Mouse (Mus musculus) midbrain, embryonic 13.5 days (tissue): Measurements from ENCODE around the gene Slc6a6. TPM values are rescaled to one million over a fixed set of nuclear protein-coding genes. Genes with fewer than 3 reads are reported as not detected.

Source experiments
- ATAC-seq: fragments of 200-750 bp; cut with Nextera tagmentation; 2 replicates; pipeline ENCODE4 v1.8.0; 2017; ENCODE audit warnings: mild to moderate bottlenecking, moderate TSS enrichment, moderate library complexity
- H3K27ac ChIP-seq: fragments of 300-500 bp; sonication (generic); 2 replicates; pipeline ENCODE4 v1.5.1; 2015; ENCODE audit warnings: inconsistent platforms, mild to moderate bottlenecking, moderate library complexity
- H3K27me3 ChIP-seq: fragments of 300-500 bp; sonication (generic); 2 replicates; pipeline ENCODE4 v1.6.1; 2015; ENCODE audit warnings: mild to moderate bottlenecking, inconsistent platforms
- H3K36me3 ChIP-seq: fragments of 300-500 bp; sonication (generic); 2 replicates; pipeline ENCODE4 v1.6.1; 2015; ENCODE audit warnings: mild to moderate bottlenecking, inconsistent platforms
- H3K4me1 ChIP-seq: fragments of 300-500 bp; sonication (generic); replicated peaks from 2 replicates; pipeline ENCODE4 v1.6.1; 2015; ENCODE audit warnings: inconsistent platforms
- H3K4me2 ChIP-seq: fragments of 300-500 bp; sonication (generic); replicated peaks from 2 replicates; pipeline ENCODE4 v1.6.1; 2015; ENCODE audit warnings: moderate library complexity, mild to moderate bottlenecking, inconsistent platforms
- H3K4me3 ChIP-seq: fragments of 300-500 bp; sonication (generic); replicated peaks from 2 replicates; pipeline ENCODE4 v1.5.1; 2015; ENCODE audit warnings: mild to moderate bottlenecking, inconsistent platforms
- H3K9ac ChIP-seq: fragments of 300-500 bp; sonication (generic); replicated peaks from 2 replicates; pipeline ENCODE4 v1.6.1; 2015; ENCODE audit warnings: mild to moderate bottlenecking, inconsistent platforms
- H3K9me3 ChIP-seq: fragments of 300-500 bp; sonication (generic); 2 replicates; pipeline ENCODE4 v1.6.1; 2016; ENCODE audit warnings: mild to moderate bottlenecking, inconsistent platforms
- WGBS: fragments of 180-500 bp; shearing (Covaris S2); methylation state at CpG from one replicate; pipeline ENCODE4 v1.1.7; 2015; 5-methylcytosine and 5-hydroxymethylcytosine counted together
- polyA plus RNA-seq: library from polyadenylated mRNA; unstranded; fragments of >200 nt; fragmentation: Nextera tagmentation; extraction: Ambion mirVana; gene quantifications from 2 replicates; pipeline ENCODE4 v1.2.1, GENCODE M21; 2015

Gene Slc6a6
- polyA plus RNA-seq, 1 experiment from 2014 or later, result 84.4 TPM

DNA sequence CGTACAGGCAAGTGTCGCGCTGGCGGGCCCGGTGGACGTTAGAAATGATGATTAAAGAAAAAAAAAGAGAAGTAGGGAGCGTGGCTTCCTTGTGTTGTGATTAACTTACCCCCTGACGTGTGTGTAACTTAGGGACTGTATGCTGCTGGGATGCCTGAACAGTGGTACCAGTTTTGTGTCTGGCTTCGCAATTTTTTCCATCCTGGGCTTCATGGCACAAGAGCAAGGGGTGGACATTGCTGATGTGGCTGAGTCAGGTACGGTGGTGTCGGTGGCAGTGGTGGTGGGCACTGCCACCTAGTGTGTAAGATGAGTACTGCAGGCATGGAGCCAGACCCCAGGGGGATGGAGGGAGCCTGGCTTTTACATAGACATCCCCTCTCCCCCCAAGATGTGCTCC is 57.2 kb downstream of the Slc6a6 start:
- Histone ChIP-seq H3K9ac (no peak overlapping the region), H3K9me3 (no peaks in the 10 kb centered on the region), H3K4me2 (no peak overlapping the region), H3K27ac (0 out of 2 replicates have a peak overlapping the region, but pooled peaks have one; percentile 12), H3K4me3 (no peak overlapping the region), H3K4me1 (peaks cover 4% of the 10 kb centered on the region; the same call in 1 of the 2 replicates), H3K27me3 (no peaks in the 10 kb centered on the region), H3K36me3 (peaks cover 87% of the 10 kb centered on the region)
- 66% methylated on average over 11 of the region's 11 CpGs for WGBS
- ATAC-seq, result peak; percentile 82

DNA sequence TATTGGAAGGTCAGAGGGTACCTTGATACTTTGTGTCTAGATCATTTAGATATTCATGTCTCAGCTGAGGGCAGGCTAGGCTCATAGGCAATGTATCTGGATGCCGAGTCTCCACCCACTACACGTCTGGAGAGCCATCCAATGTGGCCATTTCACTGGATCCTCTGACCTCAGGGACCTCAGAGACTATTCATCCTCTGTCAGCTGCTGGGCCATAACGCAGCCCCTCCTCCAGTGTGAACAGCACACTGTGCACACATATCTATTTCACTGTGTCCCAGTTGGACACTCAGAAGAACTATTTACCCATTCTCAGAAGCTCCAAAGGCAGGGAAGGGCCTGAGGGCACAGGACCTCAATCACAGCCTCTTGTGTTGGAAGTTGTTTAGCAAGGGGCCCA is 58.6 kb downstream of the Slc6a6 start:
- H3K27me3 ChIP-seq, result no peaks in the 10 kb centered on the region
- no peak overlapping the region for H3K4me2 ChIP-seq
- H3K4me1 ChIP-seq, result peaks cover 4% of the 10 kb centered on the region; the same call in 1 of the 2 replicates
- H3K9me3 ChIP-seq, result no peaks in the 10 kb centered on the region
- no peak overlapping the region for H3K27ac ChIP-seq
- no peak overlapping the region for H3K4me3 ChIP-seq
- H3K36me3 ChIP-seq, result peaks cover 87% of the 10 kb centered on the region
- no peak overlapping the region for H3K9ac ChIP-seq
- 80% methylated on average over 3 of the region's 3 CpGs for WGBS
- no peak for ATAC-seq

- Histone ChIP-seq H3K36me3 (peaks cover 87% of the 10 kb centered on the region), H3K4me3 (no peak overlapping the region), H3K9ac (no peak overlapping the region), H3K4me2 (no peak overlapping the region), H3K4me1 (peaks cover under 1% of the 10 kb centered on the region; the same call in 1 of the 2 replicates), H3K9me3 (no peaks in the 10 kb centered on the region), H3K27ac (no peak overlapping the region), H3K27me3 (no peaks in the 10 kb centered on the region)
- ATAC-seq, result no peak
- 82% methylated on average over 8 of the region's 8 CpGs for WGBS
These were observed 59.1 kb downstream of the Slc6a6 start for GRCm38 (mm10) chr6:91742995-91743394.

GRCm38 (mm10) chr6:91743886-91744285 is 60.0 kb downstream of the Slc6a6 start:
- H3K9ac ChIP-seq, result no peak overlapping the region
- no peaks in the 10 kb centered on the region for H3K9me3 ChIP-seq
- peaks cover 87% of the 10 kb centered on the region for H3K36me3 ChIP-seq
- no peak for ATAC-seq
- 68% methylated on average over 4 of the region's 4 CpGs for WGBS
- no peak overlapping the region for H3K27ac ChIP-seq
- no peaks in the 10 kb centered on the region for H3K4me1 ChIP-seq
- no peak overlapping the region for H3K4me2 ChIP-seq
- H3K27me3 ChIP-seq, result no peaks in the 10 kb centered on the region
- H3K4me3 ChIP-seq, result no peak overlapping the region

DNA sequence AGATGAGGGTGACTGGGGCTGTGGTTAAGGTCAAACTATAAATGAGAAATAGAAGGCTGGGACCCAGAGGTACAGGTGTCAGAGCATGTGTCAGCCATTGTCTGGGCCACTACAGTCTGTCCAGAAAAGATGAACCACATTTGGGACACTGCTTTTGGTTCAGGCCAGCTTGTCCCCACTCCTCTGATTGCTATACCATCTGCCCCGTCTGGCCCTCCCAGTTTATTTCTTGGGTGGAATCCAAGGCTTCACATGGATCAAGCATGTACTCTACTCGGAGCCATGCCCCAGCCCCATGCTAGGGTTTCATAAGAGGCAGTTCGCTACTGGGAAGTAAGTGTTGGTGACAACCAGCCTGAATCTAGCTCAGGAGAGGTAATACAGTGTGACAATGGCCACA is 61.4 kb downstream of the Slc6a6 start:
- WGBS, result 93% methylated on average over 3 of the region's 3 CpGs
- no peak overlapping the region for H3K27ac ChIP-seq
- no peaks in the 10 kb centered on the region for H3K4me1 ChIP-seq
- H3K27me3 ChIP-seq, result no peaks in the 10 kb centered on the region
- no peaks in the 10 kb centered on the region for H3K9me3 ChIP-seq
- ATAC-seq, result no peak
- H3K4me2 ChIP-seq, result no peak overlapping the region
- peaks cover 85% of the 10 kb centered on the region for H3K36me3 ChIP-seq
- no peak overlapping the region for H3K4me3 ChIP-seq
- no peak overlapping the region for H3K9ac ChIP-seq

GRCm38 (mm10) chr6:91745947-91746582 is 62.2 kb downstream of the Slc6a6 start:
- Histone ChIP-seq H3K4me3 (no peak overlapping the region), H3K9ac (no peak overlapping the region), H3K36me3 (peaks cover 86% of the 10 kb centered on the region), H3K27me3 (no peaks in the 10 kb centered on the region), H3K27ac (no peak overlapping the region), H3K9me3 (no peaks in the 10 kb centered on the region), H3K4me1 (no peaks in the 10 kb centered on the region), H3K4me2 (no peak overlapping the region)
- ATAC-seq, result no peak
- 70% methylated on average over 7 of the region's 7 CpGs for WGBS

DNA sequence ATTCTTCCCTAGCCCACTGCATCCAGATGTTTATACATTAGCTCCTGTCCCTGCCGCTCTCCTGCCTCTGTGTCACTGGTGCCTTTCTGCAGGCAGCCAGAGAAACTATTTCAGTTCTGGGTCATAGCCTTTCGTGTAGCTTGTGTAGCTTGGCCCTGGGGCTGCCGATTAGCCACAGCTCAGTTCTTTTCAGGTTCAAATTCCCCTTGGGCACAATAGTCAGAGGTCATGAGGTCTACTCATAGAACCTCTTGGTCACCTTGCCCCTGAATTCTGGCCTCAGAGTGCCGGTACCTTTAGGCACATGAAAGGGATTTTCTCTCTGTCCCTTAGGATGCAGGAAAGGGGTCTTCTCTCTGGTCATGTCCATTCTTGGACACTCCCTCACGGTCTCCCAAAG is 62.9 kb downstream of the Slc6a6 start:
- no peak overlapping the region for H3K4me3 ChIP-seq
- no peak overlapping the region for H3K4me2 ChIP-seq
- H3K4me1 ChIP-seq, result no peaks in the 10 kb centered on the region
- H3K27ac ChIP-seq, result no peak overlapping the region
- peaks cover 87% of the 10 kb centered on the region for H3K36me3 ChIP-seq
- no peaks in the 10 kb centered on the region for H3K9me3 ChIP-seq
- H3K27me3 ChIP-seq, result no peaks in the 10 kb centered on the region
- ATAC-seq, result no peak
- WGBS, result 83% methylated on average over 5 of the region's 5 CpGs
- H3K9ac ChIP-seq, result no peak overlapping the region

- no peak overlapping the region for H3K27ac ChIP-seq
- H3K36me3 ChIP-seq, result peaks cover 87% of the 10 kb centered on the region
- H3K4me2 ChIP-seq, result no peak overlapping the region
- no peak overlapping the region for H3K9ac ChIP-seq
- H3K4me1 ChIP-seq, result no peaks in the 10 kb centered on the region
- no peak for ATAC-seq
- no peak overlapping the region for H3K4me3 ChIP-seq
- 71% methylated on average over 3 of the region's 3 CpGs for WGBS
- H3K27me3 ChIP-seq, result no peaks in the 10 kb centered on the region
- H3K9me3 ChIP-seq, result no peaks in the 10 kb centered on the region
These were observed 67.1 kb downstream of the Slc6a6 start for GRCm38 (mm10) chr6:91750976-91751375.

GRCm38 (mm10) chr6:91752884-91753283 is 69.0 kb downstream of the Slc6a6 start:
- no peak overlapping the region; the same call in 1 of the 2 replicates for H3K9ac ChIP-seq
- no peak overlapping the region for H3K4me3 ChIP-seq
- H3K4me2 ChIP-seq, result no peak overlapping the region
- no peaks in the 10 kb centered on the region for H3K9me3 ChIP-seq
- H3K27ac ChIP-seq, result no peak overlapping the region
- H3K27me3 ChIP-seq, result no peaks in the 10 kb centered on the region
- no peaks in the 10 kb centered on the region for H3K4me1 ChIP-seq
- ATAC-seq, result no peak
- peaks cover 87% of the 10 kb centered on the region for H3K36me3 ChIP-seq
- WGBS, result 55% methylated on average over 8 of the region's 8 CpGs

DNA sequence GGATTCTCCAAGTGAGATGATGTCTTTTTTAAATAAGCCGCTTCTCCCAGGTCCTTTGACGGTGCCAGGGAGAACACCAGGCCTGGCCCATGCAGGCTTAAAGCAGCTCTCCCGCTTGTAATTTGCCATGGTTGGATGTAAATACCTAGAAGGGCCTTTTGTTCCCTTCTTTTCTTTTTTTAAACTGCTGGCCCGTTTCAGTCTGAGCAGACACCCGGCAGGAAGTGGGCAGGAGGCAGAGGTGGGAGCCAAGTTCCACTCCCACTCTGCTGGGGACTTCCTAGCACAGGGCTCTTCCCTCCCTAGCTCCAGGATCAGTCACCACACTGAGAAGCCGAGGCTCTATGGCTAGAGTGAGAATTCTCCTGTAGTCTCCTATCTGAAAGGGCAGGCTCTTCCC is 70.2 kb downstream of the Slc6a6 start:
- Histone ChIP-seq H3K4me1 (no peaks in the 10 kb centered on the region), H3K27ac (0 out of 2 replicates have a peak overlapping the region, but pooled peaks have one; percentile 4), H3K4me2 (no peak overlapping the region), H3K9ac (no peak overlapping the region), H3K9me3 (no peaks in the 10 kb centered on the region), H3K27me3 (no peaks in the 10 kb centered on the region), H3K4me3 (no peak overlapping the region), H3K36me3 (peaks cover 83% of the 10 kb centered on the region)
- no peak for ATAC-seq
- 39% methylated on average over 6 of the region's 6 CpGs for WGBS

- Histone ChIP-seq H3K4me1 (no peaks in the 10 kb centered on the region), H3K27ac (no peak overlapping the region), H3K9ac (no peak overlapping the region), H3K36me3 (peaks cover 83% of the 10 kb centered on the region), H3K4me3 (no peak overlapping the region), H3K4me2 (no peak overlapping the region), H3K27me3 (no peaks in the 10 kb centered on the region), H3K9me3 (no peaks in the 10 kb centered on the region)
- 76% methylated on average over 12 of the region's 12 CpGs for WGBS
- ATAC-seq, result no peak
These were observed 71.0 kb downstream of the Slc6a6 start for GRCm38 (mm10) chr6:91754845-91755244.

DNA sequence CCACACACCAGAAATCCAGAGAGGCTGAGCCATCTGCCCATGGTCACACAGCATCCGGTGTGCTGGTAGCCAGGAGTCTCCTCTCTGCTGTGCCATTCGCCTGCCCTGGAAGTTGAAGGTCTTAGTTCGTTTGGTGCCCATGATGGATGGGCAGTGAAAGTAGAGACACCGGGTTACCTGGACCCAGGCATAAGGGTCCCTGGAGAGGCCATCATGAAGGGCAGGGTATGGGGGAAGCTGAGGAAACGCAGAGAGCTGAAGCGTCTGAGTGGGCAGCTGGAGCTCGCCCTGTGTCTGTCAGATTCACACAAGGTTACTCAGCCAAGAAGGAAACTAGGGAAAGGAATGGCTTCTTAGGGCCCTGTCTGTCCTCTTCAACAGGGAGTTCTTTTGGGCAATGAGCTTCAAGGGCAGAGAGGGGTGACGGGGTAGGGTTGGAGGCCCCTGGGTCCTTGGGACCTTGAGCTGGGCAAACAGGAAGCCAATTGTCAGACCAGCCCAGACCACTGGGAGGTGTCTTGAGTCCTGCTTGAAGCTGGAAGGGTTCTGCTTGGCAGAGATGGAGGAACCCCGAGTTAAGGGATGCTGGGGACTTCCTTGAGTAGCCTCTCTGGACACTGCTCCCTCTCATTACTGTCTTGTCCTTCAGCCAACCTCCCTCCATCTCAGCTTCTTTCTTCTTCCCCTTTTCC is 78.3 kb downstream of the Slc6a6 start:
- Histone ChIP-seq H3K27me3 (no peaks in the 10 kb centered on the region), H3K4me1 (no peaks in the 10 kb centered on the region), H3K4me3 (no peak overlapping the region), H3K9ac (no peak overlapping the region), H3K36me3 (peaks cover 31% of the 10 kb centered on the region), H3K4me2 (no peak overlapping the region), H3K9me3 (no peaks in the 10 kb centered on the region), H3K27ac (no peak overlapping the region)
- 84% methylated on average over 9 of the region's 9 CpGs for WGBS
- no peak for ATAC-seq
